Mouse (Mus musculus) common myeloid progenitor, adult 5-6 weeks (primary cell): ENCODE measurements around the gene Tssk6. TPM values are rescaled to one million over a fixed set of nuclear protein-coding genes. Genes with fewer than 3 reads are reported as not detected.

ENCODE experiments used
- ATAC-seq: replicated peaks from 2 replicates; pipeline ENCODE4 v1.8.0; 2016; ENCODE audit warnings: low read depth, mild to moderate bottlenecking, moderate TSS enrichment, inconsistent platforms; ENCODE audit not compliant: poor library complexity, severe bottlenecking
- total RNA-seq: library from RNA; stranded (forward); fragments of 200-1000, 187-1606 nt; gene quantifications from 2 replicates; pipeline ENCODE4 v1.2.3, GENCODE M21; 2017

Gene Tssk6
- total RNA-seq, 1 experiment from 2014 or later = not detected

DNA sequence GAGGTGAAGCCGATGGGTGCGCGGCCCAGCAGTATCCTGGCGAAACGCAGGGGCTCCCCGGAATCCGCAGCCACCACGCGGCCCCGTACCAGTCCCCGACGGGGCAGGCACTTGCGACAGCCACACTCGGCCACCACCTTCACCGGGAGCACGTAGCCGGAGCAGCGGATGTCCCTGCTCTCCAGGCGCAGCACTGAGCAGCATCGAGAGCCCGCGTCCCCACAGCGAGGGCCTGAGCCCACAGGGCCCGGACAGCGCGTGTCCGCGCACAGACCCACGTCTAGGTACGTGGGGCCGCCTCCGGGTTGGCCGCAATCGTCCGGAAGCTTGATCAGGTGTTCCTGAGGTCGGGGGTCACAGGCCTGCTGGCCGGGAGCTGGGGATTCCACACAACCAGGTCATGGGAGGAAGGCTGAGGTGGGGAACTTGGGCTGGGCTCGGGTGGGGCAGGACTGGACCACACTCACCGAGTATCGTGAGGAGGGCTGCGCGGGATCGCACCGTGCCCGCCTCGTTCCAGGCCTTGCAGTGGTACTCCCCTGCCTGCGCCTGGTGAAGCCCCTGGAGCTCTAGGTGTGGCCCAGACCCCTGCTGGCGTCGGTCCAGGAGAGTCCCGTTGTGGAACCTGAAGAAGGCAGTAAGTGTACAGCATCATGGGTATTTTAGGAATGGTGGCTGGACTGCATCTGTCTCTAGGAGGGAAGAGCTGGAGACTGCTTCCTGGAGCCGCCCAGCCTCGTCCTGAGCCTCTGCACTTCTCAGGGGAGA lies 19.0 kb upstream of the Tssk6 start:
- no peak for ATAC-seq

GRCm38 (mm10) chr8:69884141-69884540 lies 17.8 kb upstream of the Tssk6 start:
- no peak for ATAC-seq

DNA sequence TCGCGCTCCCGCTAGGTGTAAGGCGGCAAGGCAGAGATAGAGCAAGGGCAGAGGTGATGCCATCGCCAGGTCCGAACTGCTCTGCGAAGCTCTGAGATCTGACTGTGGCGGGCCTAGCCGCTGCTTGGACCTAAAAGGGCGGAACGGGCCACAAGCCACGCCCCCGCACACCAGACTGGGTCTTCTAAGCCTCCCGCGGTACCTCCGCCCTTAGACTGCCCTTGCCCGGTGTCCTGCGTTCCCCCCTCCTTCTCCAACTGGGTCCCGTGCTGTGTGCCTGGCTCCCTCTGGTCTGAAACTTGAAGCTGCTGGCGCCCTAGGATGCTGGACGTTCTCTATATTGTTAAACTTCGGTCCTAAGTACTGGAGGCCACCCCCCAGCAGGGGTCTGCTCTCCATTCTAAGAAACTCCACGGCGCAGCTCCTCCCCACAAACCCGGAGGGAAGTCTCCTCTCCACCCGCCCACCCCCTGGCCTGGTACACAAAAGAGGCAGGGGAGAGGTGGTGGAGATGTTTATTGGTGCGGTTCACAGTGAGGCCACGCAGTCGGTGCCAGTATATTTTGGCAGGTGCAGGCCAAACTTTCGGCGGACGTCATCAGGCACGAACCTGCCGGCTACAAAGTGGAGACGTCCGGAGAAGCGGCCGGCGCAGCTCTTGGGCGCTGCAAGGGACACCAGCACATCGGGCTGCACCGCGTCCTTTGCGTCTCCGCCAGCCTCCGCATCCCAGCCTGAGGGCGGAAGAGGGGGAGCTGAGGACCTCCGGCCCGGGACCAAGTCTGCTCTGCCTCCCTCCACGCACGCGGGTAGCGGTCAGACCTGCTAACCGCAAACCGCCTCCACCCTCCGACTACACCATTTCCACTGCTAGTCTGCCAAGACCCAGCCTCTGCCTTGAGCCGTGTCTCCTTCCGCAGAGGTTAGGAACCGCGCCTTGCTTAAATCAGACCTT lies 14.4 kb upstream of the Tssk6 start, which contains the start of gene Cilp2:
Gene Cilp2 (minus strand): TSS at position 399 of the 955 bp plus-strand sequence.
- peak; percentile 30 for ATAC-seq

GRCm38 (mm10) chr8:69888244-69888866 lies 13.6 kb upstream of the Tssk6 start:
- ATAC-seq = peak; percentile 15; the same call in 1 of the 2 replicates

DNA sequence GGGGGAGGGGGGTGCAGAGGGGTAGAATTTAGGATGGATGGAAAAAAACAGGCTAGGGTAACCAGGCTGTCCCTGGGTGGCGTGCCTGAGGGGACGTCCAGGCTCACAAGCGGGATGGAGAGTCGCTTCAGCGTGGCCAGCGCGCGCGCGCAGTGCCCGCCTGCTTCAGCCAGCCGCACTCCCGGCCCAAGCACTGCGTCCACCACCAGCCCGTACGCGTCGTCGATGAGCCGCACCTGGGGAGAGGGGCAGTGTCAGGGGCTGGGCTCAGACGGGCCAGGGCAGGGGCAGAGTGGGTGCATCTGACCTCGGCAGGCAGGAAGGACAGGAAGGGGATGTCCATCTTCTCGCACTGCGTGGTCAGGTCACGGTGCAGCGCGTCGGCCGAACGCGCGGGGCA lies 13.1 kb upstream of the Tssk6 start:
- ATAC-seq = no peak

DNA sequence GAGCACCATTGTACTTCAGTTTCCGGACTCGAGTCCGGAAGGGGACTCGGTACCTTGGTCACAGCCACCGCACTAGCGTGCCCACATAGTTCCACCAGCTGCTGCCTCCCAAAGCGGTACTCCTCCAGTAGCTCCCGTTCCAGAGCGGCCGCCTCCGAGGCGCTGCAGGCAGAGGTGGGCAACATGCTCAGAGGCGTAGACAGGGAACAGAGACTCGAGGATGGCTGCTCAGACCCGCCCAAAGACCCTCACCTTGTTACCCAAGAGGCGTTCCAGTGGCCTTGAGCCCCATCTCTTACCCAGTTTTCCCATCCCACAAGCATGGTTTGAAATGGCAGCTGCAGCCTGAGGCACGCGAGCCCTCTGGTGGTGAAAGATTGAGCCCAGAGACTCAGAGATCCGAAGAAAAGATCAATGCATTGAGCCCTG lies 11.2 kb upstream of the Tssk6 start:
- no peak for ATAC-seq

DNA sequence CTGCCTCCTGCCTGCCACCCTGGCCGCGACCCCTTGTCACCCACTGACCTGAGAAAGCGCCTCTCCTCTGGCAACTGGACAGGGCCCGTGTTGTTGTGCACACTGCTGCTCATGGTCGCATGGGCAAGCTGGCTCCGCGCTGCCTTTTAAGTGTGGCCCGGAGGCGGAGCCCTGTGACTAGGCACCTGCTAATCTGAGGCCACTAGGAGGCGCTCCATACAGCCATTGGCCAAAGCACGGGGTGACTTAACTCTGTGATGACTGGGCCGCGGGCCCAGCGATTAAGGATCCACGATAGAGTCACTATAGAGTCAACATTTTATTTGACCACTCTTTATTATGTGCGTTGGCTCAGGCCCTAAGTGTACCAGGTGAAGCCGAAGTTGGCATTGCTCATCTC lies 8.1 kb upstream of the Tssk6 start:
- peak; percentile 35; the same call in 1 of the 2 replicates for ATAC-seq

DNA sequence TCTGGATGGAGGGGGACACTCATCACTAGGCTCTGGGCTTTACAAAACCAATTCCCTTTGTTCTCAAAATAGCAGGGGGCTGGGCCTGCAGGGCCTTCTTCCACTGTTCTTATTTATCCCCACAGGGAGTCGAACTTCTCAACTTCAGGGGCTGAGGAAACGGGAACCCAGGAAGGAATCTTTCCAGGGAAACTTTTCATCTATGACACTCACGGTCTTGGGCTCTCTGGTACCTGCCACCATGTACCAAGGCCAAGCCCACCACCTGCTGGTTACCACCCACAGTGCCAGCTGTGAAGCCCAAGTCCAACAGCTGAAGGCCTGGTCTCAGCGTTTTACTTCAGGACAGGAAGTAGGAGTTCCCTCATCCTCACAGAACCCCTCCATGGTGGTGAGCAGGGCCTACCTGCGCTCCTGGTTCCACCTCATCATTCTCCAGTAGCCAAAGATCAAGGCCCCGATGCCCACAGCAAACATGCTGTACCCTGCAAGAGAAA lies 7.1 kb upstream of the Tssk6 start:
- no peak for ATAC-seq

- no peak for ATAC-seq
These were observed 6.1 kb upstream of the Tssk6 start for GRCm38 (mm10) chr8:69895772-69896451.

DNA sequence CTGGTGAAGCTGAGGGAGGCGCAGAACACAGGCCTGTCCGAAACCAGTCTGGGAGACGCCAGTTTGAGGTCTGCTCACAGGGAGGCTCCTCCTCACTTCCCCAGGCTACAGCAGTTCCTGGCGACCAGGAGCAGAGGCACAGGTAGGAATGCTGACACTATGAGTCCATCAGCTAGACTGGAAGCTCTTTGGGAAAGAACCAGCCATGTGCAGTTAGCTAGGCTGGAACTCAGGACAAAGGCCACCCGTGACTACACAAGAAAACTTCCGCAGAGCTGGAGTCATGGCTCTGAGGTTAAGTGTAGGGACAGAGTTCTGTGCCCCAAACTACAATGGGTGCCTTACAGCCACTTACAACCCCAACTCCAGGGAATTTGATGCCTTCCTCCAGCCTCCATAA lies 4.1 kb upstream of the Tssk6 start:
- no peak for ATAC-seq

DNA sequence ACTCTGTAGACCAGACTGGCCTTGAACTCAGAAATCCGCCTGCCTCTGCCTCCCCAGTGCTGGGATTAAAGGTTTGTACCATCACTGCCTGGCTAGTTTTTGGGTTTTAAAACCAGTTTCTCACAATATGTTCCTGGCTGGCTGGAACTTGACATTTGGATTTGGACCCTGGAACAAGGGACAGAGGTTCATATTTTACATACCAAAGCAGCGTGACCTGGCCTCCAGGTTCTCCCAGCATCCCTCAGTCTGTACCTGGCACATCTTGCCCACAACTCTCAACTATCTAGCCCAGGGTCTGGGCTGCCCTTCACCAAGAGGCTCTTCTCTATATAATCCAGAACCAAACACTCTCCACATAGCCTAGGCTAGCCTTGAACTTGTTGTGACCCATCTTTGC lies 2.1 kb upstream of the Tssk6 start:
- no peak for ATAC-seq

- ATAC-seq = no peak
These were observed 1.0 kb upstream of the Tssk6 start for GRCm38 (mm10) chr8:69900895-69901451.

- ATAC-seq = peak; percentile 77
These were observed 361 bp upstream of the Tssk6 start for GRCm38 (mm10) chr8:69901484-69902162.

DNA sequence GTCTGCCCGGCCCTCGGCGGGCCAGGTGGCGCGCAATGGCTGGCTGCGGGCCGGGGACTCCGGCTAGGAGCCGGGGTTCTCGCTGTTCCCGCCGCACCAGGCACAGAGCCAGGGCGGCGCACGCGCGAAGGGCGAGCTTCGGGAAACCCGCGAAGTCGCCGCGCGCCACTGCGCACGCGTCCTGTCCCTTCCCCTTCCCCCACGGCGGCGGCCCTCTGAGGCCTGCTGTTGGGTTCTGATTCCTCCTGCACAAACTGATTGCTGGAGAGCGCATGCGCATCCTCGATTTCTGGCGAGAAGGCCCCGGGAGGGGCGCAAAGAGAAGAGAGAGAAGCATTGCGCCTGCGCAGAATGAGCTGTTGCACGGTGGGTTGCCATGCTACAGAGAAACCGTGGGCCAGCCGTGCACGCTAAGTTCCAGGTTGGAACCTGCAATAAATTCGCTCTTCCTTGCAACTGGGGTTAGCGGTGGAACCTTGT lies 1.1 kb downstream of the Tssk6 start:
- ATAC-seq = peak; percentile 77

DNA sequence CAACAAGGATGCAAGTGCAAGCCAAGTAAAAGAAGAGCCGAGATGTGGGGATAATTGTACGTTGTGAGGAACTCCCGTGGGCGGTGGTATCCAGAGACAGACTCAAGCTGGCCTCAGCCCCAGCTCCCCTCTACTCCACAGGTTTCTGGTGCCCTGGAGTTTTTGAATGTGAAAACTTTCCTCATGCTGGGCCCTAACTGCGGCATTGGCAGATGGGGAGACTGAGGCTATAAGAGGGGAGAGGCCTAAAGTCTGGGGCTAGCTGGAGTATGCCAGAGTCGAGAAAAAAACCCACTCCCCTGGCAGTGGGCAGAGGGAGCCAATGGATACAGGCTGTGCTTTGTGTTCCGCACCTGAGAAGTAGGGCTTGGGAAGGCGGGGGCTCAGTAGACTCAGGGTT lies 2.1 kb downstream of the Tssk6 start:
- no peak for ATAC-seq

DNA sequence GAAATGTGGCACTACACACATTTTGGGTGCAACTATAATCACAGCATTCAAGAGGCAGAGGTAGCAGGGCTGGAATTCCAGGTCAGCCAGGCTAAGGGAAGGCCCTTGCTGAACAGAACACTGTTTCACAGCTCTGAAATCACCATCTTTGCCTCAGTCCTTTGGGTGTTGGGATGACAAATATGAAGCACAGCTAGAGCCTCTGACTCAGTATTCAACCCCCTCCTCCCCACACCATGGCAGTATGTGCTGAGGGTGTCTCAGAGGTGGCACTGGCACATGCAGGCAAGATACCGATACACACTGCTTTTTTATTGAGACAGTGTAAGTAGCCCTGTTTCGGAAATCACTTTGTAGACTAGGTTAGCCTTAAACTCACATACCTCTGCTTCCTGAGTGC lies 4.3 kb downstream of the Tssk6 start:
- no peak for ATAC-seq

DNA sequence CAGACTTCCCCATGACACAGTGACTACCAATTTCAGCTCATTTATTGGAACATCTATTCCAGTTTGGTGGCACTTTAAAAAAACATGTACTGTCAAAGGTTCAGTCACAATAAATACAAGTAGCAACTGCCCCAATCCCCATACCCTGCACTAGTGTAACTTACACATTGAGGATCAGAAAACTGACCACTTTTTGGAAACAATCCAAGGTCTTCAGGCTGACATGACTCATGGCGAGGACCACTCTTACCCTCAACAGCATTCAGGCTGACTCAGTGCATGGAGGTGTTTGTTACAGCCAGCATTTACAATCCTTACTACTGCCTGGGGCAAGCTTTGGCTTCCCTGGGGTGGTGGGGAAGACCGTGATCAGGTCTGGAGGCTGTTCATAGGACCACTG lies 5.1 kb downstream of the Tssk6 start:
- no peak for ATAC-seq

DNA sequence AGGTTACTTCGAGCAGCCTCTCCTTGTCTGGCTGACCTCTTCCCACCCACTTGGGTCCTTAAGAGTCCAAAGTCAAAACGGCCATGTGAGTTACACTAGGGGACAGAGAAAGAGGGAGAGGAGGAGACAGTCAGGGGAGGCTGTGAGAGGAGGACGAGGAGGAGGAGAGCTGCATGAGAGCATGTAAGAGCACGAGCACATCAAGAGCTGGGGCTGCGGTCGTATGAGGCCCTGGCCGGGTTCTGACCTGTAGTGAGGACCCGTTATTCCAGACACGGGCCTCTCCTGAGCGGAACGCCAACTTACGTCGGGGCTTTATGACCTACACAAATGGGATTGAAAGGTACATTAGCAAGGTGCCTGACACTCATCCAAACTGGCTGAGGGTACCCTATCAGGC lies 9.9 kb downstream of the Tssk6 start:
- no peak for ATAC-seq
